Mouse (Mus musculus): ENCODE measurements around the gene Tmem53. TPM values are rescaled to one million over a fixed set of nuclear protein-coding genes. Genes with fewer than 3 reads are reported as not detected.

Gene Tmem53
- 7.7 and 11.2 TPM in 2 replicates for polyA plus RNA-seq (2012; rRNA removed)
- 10.5 and 12.0 TPM in 2 replicates for polyA plus RNA-seq (2014; fragmentation: Nextera tagmentation; extraction: Ambion mirVana)

DNA sequence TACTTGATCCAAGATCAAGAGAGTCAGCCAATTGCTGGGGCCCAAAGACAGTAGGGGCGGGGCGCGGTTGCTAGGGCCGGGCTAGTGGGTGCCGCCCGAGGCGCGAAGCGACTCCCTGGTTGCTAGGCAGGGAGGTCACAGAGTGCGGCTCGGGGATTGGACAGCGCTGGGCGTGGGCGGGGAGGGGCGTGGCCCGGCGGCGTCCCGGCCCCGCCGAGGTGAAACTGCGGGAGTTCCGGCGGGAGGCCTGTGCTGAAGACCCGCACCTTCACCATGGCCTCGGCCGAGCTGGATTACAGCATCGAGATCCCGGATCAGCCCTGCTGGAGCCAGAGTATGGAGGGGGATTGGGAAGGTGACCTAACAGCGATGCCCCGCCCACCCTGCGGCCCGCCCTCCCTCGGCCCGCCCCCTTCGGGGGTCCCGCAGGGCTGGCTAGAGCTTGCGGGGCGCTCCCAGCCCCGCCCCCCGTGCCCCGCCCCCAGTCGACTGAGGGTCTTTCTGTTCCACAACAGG is at the start of gene Tmem53, which contains the start of gene Armh1:
Tmem53 (plus strand) TSS at position 151 of the 516 bp plus-strand sequence.
Armh1 (minus strand) TSS at position 325 of the 516 bp plus-strand sequence.
- ATAC-seq (ENCODE audit: low FRiP score, low read depth), result peak; percentile 98
- Histone ChIP-seq H3K36me3 (ENCODE audit: control insufficient read depth, insufficient read depth, low read length) (no peaks in the 10 kb centered on the region), H3K27me3 (ENCODE audit: control insufficient read depth, insufficient read depth, low read length) (no peaks in the 10 kb centered on the region), H3K9ac (ENCODE audit: low read depth, low read length, severe bottlenecking) (peak within 1 kb of the TSS; percentile 66), H3K4me3 (replicated peaks; ENCODE audit: low read length) (peak within 1 kb of the TSS; percentile 66), H3K9me3 (ENCODE audit: control insufficient read depth, low read length) (no peaks in the 10 kb centered on the region), H3K4me1 (ENCODE audit: control insufficient read depth, insufficient read depth, low read length) (peaks cover 14% of the 10 kb centered on the region), H3K27ac (replicated peaks; ENCODE audit: low read depth, low read length) (peak within 1 kb of the TSS; percentile 84), H3K4me2 (replicated peaks; ENCODE audit: low read depth, low read length, severe bottlenecking) (peak within 1 kb of the TSS; percentile 69)
- peak; percentile 93 for DNase-seq (ENCODE audit: low spot score)
- WGBS, result under 1% methylated on average over 24 of the region's 43 CpGs
- no peak for TF ChIP-seq POLR2A (IDR thresholded peaks at IDR 0.05; ENCODE audit: borderline replicate concordance, extremely low read depth, insufficient read depth, insufficient read length)

- H3K27me3 ChIP-seq (ENCODE audit: control insufficient read depth, insufficient read depth, low read length), result no peaks in the 10 kb centered on the region
- H3K36me3 ChIP-seq (ENCODE audit: control insufficient read depth, insufficient read depth, low read length), result no peaks in the 10 kb centered on the region
- ATAC-seq (ENCODE audit: low FRiP score, low read depth) (peak; percentile 90), DNase-seq (ENCODE audit: low spot score) (peak; percentile 87)
- peak overlapping the region; percentile 52 for H3K4me2 ChIP-seq (replicated peaks; ENCODE audit: low read depth, low read length, severe bottlenecking)
- peak overlapping the region; percentile 50 for H3K9ac ChIP-seq (ENCODE audit: low read depth, low read length, severe bottlenecking)
- peak overlapping the region; percentile 31 for H3K4me3 ChIP-seq (replicated peaks; ENCODE audit: low read length)
- H3K27ac ChIP-seq (replicated peaks; ENCODE audit: low read depth, low read length), result peak overlapping the region; percentile 76
- under 1% methylated on average over 25 of the region's 25 CpGs for WGBS
- no peaks in the 10 kb centered on the region for H3K9me3 ChIP-seq (ENCODE audit: control insufficient read depth, low read length)
- TF ChIP-seq POLR2A (IDR thresholded peaks at IDR 0.05; ENCODE audit: borderline replicate concordance, extremely low read depth, insufficient read depth, insufficient read length), result peak; percentile 49; the same call in 1 of the 2 replicates
- H3K4me1 ChIP-seq (ENCODE audit: control insufficient read depth, insufficient read depth, low read length), result no peaks in the 10 kb centered on the region
Observed at GRCm38 (mm10) chr4:117202046-117202991, 49.4 kb upstream of the Tmem53 start.

- TF ChIP-seq POLR2A (IDR thresholded peaks at IDR 0.05; ENCODE audit: borderline replicate concordance, extremely low read depth, insufficient read depth, insufficient read length), result no peak
- no peaks in the 10 kb centered on the region for H3K36me3 ChIP-seq (ENCODE audit: control insufficient read depth, insufficient read depth, low read length)
- DNase-seq (ENCODE audit: low spot score), result no peak
- no peaks in the 10 kb centered on the region for H3K9me3 ChIP-seq (ENCODE audit: control insufficient read depth, low read length)
- 55% methylated on average over 4 of the region's 4 CpGs for WGBS
- H3K27ac ChIP-seq (replicated peaks; ENCODE audit: low read depth, low read length), result peak overlapping the region; percentile 76; the same call in 1 of the 2 replicates
- no peak overlapping the region for H3K9ac ChIP-seq (ENCODE audit: low read depth, low read length, severe bottlenecking)
- H3K4me1 ChIP-seq (ENCODE audit: control insufficient read depth, insufficient read depth, low read length), result no peaks in the 10 kb centered on the region
- ATAC-seq (ENCODE audit: low FRiP score, low read depth), result no peak
- H3K4me3 ChIP-seq (replicated peaks; ENCODE audit: low read length), result no peak overlapping the region
- peak overlapping the region; percentile 52 for H3K4me2 ChIP-seq (replicated peaks; ENCODE audit: low read depth, low read length, severe bottlenecking)
- H3K27me3 ChIP-seq (ENCODE audit: control insufficient read depth, insufficient read depth, low read length), result no peaks in the 10 kb centered on the region
Observed at GRCm38 (mm10) chr4:117202992-117203354, 48.8 kb upstream of the Tmem53 start.

DNA sequence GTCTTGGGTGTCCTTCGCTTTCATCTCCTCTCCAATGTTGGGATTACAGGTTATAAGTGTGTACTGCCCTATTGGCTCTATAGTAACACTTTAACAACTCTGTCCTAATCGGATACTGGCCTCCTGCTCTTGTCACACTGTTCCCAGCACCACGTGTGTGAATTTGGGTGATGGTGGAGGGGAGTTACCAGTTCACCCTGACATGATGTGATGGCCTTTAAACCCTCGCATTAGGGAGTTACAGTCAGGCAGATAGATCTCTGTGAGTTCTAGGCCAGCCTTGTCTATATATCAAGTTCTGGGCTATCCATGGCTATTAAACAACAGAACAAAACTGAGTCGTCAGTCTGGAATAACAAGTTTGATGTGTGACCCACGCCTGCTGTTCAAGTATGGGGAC is 42.2 kb upstream of the Tmem53 start:
- Histone ChIP-seq H3K9me3 (ENCODE audit: control insufficient read depth, low read length) (no peaks in the 10 kb centered on the region), H3K4me2 (replicated peaks; ENCODE audit: low read depth, low read length, severe bottlenecking) (no peak overlapping the region), H3K36me3 (ENCODE audit: control insufficient read depth, insufficient read depth, low read length) (no peaks in the 10 kb centered on the region), H3K4me3 (replicated peaks; ENCODE audit: low read length) (no peak overlapping the region), H3K27ac (replicated peaks; ENCODE audit: low read depth, low read length) (no peak overlapping the region), H3K9ac (ENCODE audit: low read depth, low read length, severe bottlenecking) (no peak overlapping the region), H3K4me1 (ENCODE audit: control insufficient read depth, insufficient read depth, low read length) (no peaks in the 10 kb centered on the region), H3K27me3 (ENCODE audit: control insufficient read depth, insufficient read depth, low read length) (no peaks in the 10 kb centered on the region)
- no peak for TF ChIP-seq POLR2A (IDR thresholded peaks at IDR 0.05; ENCODE audit: borderline replicate concordance, extremely low read depth, insufficient read depth, insufficient read length)
- no peak for DNase-seq (ENCODE audit: low spot score)
- no peak for ATAC-seq (ENCODE audit: low FRiP score, low read depth)
- 78% methylated on average over 6 of the region's 6 CpGs for WGBS

Data from limb, embryonic 14.5 days (tissue).